Mouse (Mus musculus) C2C12 (cell line): ENCODE results near the gene Itih4. TPM values are rescaled to one million over a fixed set of nuclear protein-coding genes. Genes with fewer than 3 reads are reported as not detected.

Experiments
- H3K27me3 ChIP-seq: one replicate; pipeline ENCODE4 v1.6.1; 2011; ENCODE audit not compliant: control insufficient read depth, insufficient read depth, insufficient read length
- H3K36me3 ChIP-seq: one replicate; pipeline ENCODE4 v1.6.1; 2011; ENCODE audit not compliant: control insufficient read depth, insufficient read depth
- H3K4me3 ChIP-seq: one replicate; pipeline ENCODE4 v1.5.1; 2011; ENCODE audit warnings: mild to moderate bottlenecking, control low read depth; ENCODE audit not compliant: poor library complexity, insufficient read depth, severe bottlenecking
- H3K79me2 ChIP-seq: one replicate; pipeline ENCODE4 v1.6.1; 2011; ENCODE audit not compliant: control insufficient read depth, insufficient read depth
- H3K79me3 ChIP-seq: one replicate; pipeline ENCODE4 v1.6.1; 2011; ENCODE audit warnings: low read depth, control low read depth
- H3ac ChIP-seq: one replicate; pipeline ENCODE3; 2011; ENCODE audit warnings: low read depth; ENCODE audit not compliant: control insufficient read depth, insufficient read length
- CEBPB ChIP-seq: IDR thresholded peaks from one replicate; pipeline ENCODE4 v1.6.1; 2011; ENCODE audit warnings: low read depth, mild to moderate bottlenecking, control low read depth, moderate library complexity
- CTCF ChIP-seq: IDR thresholded peaks from one replicate; pipeline ENCODE4 v1.5.1; 2011; ENCODE audit not compliant: control insufficient read depth, insufficient read depth, insufficient read length
- FOSL1 ChIP-seq: IDR thresholded peaks from one replicate; pipeline ENCODE4 v1.8.0; 2011; ENCODE audit warnings: mild to moderate bottlenecking, low read length; ENCODE audit not compliant: poor library complexity, insufficient read depth, severe bottlenecking
- MAX ChIP-seq: IDR thresholded peaks from one replicate; pipeline ENCODE4 v1.6.1; 2011; ENCODE audit warnings: mild to moderate bottlenecking, control low read depth
- MYOD1 ChIP-seq: IDR thresholded peaks from one replicate; pipeline ENCODE4 v1.6.1; 2011; ENCODE audit warnings: low read depth; ENCODE audit not compliant: control insufficient read depth, insufficient read length
- MYOG ChIP-seq: IDR thresholded peaks from one replicate; pipeline ENCODE4 v1.6.1; 2011; ENCODE audit not compliant: control insufficient read depth, insufficient read length; ENCODE audit errors: extremely low read depth
- USF1 ChIP-seq: IDR thresholded peaks from one replicate; pipeline ENCODE4 v1.6.1; 2011; ENCODE audit warnings: low read depth, mild to moderate bottlenecking, control low read depth, moderate library complexity
- long read RNA-seq, 2 experiments: library from polyadenylated mRNA; unstranded; transcript quantifications; one replicate each; pipeline ENCODE4 v2.0.0; 2019 to 2020
- polyA plus RNA-seq: library from polyadenylated mRNA; unstranded; fragments of >200 nt; fragmentation: generic; extraction: Trizol; gene quantifications from one replicate; pipeline ENCODE4 v1.2.1, GENCODE M21; 2012; ENCODE audit warnings: missing spikeins

Itih4 gene
- 0.11 TPM for polyA plus RNA-seq
- long read RNA-seq, experiment 1, partial matches to known transcripts = 0 of 1 reads
- long read RNA-seq, experiment 1, other reads (novel, unspliced or antisense) = 1 of 1 reads
- long read RNA-seq, experiment 2 = 0 reads

GRCm38 (mm10) chr14:30886204-30886603 lies at the start of gene Itih4:
Gene Itih4, plus strand, starts transcription at chr14:30886476.
- TF ChIP-seq CTCF (no peak), CEBPB (no peak), MAX (no peak), MYOG (no peak), USF1 (no peak)
- Histone ChIP-seq H3K27me3 (no peaks in the 10 kb centered on the region), H3K36me3 (no peaks in the 10 kb centered on the region), H3K4me3 (no peak within 1 kb of the TSS), H3K79me2 (no peaks in the 10 kb centered on the region), H3K79me3 (no peaks in the 10 kb centered on the region), H3ac (no peak within 1 kb of the TSS)

- no peaks in the 10 kb centered on the region for H3K27me3 ChIP-seq
- peaks cover 6% of the 10 kb centered on the region for H3K36me3 ChIP-seq
- no peak for TF ChIP-seq MAX
- TF ChIP-seq CEBPB = no peak
- TF ChIP-seq CTCF = no peak
- no peak for TF ChIP-seq FOSL1
- TF ChIP-seq MYOD1 = peak; percentile 84
- peaks cover 41% of the 10 kb centered on the region for H3K79me2 ChIP-seq
- no peak overlapping the region for H3ac ChIP-seq
- H3K4me3 ChIP-seq = no peak overlapping the region
- peaks cover 7% of the 10 kb centered on the region for H3K79me3 ChIP-seq
Measured at GRCm38 (mm10) chr14:30837416-30837996, 48.8 kb upstream of the Itih4 start.

GRCm38 (mm10) chr14:30843701-30844100 lies 42.6 kb upstream of the Itih4 start:
- no peaks in the 10 kb centered on the region for H3K79me3 ChIP-seq
- H3K79me2 ChIP-seq = peaks cover 4% of the 10 kb centered on the region
- TF ChIP-seq MAX = no peak
- TF ChIP-seq CEBPB = no peak
- no peak for TF ChIP-seq CTCF
- no peak for TF ChIP-seq MYOG
- TF ChIP-seq MYOD1 = no peak
- TF ChIP-seq FOSL1 = no peak
- TF ChIP-seq USF1 = no peak
- no peaks in the 10 kb centered on the region for H3K36me3 ChIP-seq
- H3K4me3 ChIP-seq = no peak overlapping the region
- H3K27me3 ChIP-seq = no peaks in the 10 kb centered on the region
- no peak overlapping the region for H3ac ChIP-seq

- H3K4me3 ChIP-seq = no peak overlapping the region
- H3K36me3 ChIP-seq = no peaks in the 10 kb centered on the region
- H3K79me3 ChIP-seq = no peaks in the 10 kb centered on the region
- no peaks in the 10 kb centered on the region for H3K79me2 ChIP-seq
- no peaks in the 10 kb centered on the region for H3K27me3 ChIP-seq
- TF ChIP-seq MYOD1 (no peak), MYOG (no peak), CEBPB (no peak), CTCF (no peak)
- H3ac ChIP-seq = no peak overlapping the region
Measured at GRCm38 (mm10) chr14:30850504-30850903, 35.8 kb upstream of the Itih4 start.

GRCm38 (mm10) chr14:30852325-30852724 lies 34.0 kb upstream of the Itih4 start:
- H3K4me3 ChIP-seq = no peak overlapping the region
- no peaks in the 10 kb centered on the region for H3K27me3 ChIP-seq
- no peaks in the 10 kb centered on the region for H3K79me2 ChIP-seq
- H3K36me3 ChIP-seq = no peaks in the 10 kb centered on the region
- no peak overlapping the region for H3ac ChIP-seq
- no peaks in the 10 kb centered on the region for H3K79me3 ChIP-seq
- TF ChIP-seq CTCF (no peak), CEBPB (no peak), MYOG (no peak), MYOD1 (no peak), MAX (no peak), FOSL1 (no peak), USF1 (no peak)

- Histone ChIP-seq H3ac (no peak overlapping the region), H3K4me3 (no peak overlapping the region), H3K27me3 (no peaks in the 10 kb centered on the region), H3K79me2 (no peaks in the 10 kb centered on the region), H3K36me3 (no peaks in the 10 kb centered on the region), H3K79me3 (no peaks in the 10 kb centered on the region)
- TF ChIP-seq MYOD1 (no peak), CEBPB (no peak), USF1 (no peak), MYOG (no peak), CTCF (no peak), MAX (no peak), FOSL1 (no peak)
Measured at GRCm38 (mm10) chr14:30855316-30855715, 31.0 kb upstream of the Itih4 start.
